Mouse (Mus musculus) B cell, adult 2 months (primary cell): Measurements from ENCODE around the gene Rab27a.

Source experiments
- DNase-seq, 2 experiments: peaks; one replicate each; pipeline ENCODE4 v3.0.0; 2022

Rab27a gene

DNA sequence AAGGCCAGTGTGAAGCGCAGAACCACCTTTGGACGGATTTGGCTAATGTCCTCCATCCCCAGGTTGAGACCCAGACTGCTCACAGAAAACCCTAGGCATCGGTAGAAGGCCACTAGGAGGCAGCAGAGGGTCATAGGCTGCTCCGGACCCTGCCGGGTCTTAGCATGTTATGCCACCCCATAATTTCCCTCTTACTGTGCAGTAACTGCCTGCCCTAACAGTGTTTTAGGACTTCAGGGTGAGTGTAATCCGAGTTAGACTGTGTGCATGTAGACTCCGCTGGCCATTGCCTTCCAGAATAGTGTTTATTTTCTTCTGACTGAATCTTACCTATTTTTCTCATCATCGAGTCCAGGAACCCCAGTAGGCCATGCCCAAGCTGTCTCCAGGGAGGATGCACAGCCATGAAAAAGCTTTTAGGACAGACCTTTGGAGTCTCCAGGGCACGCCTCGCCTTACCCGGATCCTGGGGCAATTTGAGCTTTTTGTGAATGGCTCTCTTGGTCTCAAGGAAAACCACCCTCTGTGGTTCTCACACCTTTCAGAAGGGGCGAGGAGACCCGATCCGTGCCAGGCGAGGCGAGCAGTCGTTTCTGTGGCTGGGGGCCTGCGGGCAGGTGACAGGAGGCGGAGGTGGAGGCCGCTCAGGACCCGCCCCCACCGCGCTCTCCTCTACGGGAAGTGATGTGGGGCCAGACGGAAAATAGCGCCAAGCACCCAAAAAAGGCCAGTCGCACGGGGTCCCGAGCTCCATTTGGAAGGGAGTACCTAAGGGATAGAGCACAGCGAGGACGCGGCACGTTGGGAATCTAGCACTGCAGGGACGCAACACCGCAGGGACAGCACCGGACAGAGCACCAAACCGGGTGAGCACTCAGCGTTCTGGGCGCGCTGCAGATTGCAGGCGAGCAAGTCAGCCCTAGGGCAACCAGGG, at the start of gene Rab27a:
TSS of gene Rab27a (plus strand) at position 709 of the 934 bp plus-strand sequence.
- DNase-seq = peak; percentile 91

DNA sequence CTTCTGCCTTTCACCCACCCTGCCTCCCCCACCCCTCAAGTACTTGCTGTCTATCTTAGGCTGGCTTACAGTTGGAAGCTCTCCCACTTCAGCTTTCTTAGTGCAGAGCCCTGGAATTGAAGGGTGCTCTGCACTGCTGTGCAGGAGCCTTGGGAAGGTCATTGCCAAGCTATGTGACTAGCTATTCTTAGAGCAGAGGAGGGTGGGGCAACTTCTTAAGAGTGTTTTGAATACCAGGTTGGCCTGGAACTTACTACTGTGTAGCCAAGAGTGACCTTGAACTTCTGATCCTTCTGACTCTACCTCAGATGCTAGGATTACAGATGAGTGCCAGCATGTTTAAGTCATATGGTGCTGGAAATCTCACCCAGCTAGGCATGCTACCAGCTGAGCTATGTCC, 48.5 kb upstream of the Rab27a start:
- DNase-seq = no peak

DNA sequence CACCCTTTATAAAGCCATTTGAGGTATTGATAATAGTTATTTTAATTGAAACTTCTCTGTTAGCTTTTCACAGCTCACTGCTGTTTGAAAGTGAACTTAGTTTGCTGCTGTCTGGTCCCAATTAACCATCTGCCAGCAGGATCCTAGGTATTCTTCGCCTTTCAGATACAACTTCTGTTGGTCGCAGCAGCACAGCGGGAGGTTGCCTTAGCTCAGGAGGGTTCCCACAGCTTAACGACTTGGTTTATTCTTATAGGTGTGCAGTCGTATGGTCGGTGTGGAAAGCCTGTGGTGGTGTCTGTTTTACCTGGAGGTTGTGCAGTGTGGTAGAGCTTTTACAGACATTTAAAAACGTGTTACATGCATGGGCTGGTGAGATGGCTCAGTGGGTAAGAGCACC, 47.8 kb upstream of the Rab27a start:
- no peak for DNase-seq

DNA sequence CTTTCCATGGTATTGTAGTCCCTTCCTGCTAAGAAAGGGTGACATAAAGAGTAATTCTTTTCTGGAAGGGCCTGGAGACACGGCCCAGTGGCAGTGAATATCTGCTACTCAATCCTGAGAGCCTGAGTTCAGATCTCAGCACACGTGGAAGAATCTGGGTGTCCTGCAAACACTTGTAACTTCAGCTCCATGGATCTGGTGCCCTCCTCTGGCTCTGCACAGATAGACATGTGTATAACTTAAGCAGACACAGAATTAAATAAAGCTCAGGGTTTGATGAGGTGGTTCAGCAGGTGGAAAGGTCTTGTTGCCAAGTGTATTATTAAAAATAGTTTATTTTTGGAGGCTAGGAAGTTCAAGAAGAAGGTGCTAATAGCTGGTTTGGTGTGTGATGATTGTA, 44.2 kb upstream of the Rab27a start:
- DNase-seq = no peak

DNA sequence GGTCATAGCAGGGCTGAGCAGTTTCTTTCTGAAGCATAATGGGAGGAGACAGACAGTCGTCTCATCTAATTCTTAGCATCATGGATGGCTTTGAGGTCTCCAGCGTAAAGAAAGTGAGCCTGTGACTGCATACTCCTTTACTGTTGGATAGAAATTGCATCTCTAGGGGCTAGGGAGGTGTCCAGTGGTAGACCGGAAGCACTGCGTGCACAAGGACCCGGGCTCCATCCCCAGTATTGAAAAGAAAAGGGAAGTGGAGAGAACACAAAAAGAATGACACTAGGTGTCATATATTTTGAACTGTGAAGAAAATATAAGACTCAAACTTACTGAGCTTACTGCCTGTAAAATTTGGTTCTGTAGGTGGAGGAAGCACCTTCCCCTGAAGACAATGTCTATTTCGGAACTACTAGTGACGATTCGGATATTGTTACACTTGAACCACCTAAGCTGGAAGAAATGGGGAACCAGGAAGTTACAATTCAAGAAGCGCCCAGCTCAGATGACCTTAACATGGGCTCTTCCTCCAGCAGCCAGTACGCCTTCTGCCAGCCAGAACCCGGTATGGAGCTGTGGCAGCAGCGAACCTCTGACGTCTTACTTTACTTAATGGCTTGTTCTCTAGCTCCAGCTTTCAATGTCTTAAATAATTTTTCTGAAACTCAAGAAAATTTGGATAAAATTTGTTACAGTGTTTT, 43.2 kb upstream of the Rab27a start:
- no peak for DNase-seq

DNA sequence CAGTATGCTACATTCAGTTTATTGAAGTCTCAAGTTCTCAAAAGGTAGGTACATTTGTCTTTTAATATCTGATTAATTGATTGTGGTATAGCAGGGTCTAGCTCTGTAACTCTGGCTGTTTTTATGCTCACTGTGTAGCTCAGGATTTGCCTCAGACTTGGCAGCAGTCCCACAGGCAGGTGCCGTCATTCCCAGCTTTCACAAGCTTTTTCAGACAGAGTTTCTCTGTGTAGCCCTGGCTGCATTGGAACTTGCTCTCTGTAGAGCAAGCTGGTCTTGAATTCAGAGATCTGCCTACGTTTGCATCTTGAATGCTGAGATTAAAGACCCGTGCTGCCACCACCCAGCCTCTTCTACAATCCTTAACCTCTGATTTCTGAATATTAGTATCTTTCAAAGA, 42.5 kb upstream of the Rab27a start:
- DNase-seq = no peak

DNA sequence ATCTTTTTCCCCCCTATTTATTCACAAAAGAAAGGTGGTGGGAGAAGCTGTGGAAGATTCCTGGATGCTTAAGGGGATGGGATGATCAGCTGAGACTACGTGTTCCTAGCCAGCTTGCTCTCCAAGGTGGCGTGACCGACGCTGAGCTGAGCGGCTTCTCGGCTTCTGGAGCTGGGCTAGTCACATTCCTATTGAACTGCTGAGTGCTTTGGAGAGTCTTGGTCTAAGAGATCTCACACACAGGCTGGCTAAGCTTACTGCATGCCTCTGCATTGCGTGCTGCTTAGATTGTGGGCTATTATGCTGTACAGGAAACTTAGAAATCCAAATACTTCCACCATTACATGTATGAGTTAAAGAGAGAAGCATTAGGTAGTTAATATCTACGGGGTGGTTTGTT, 40.6 kb upstream of the Rab27a start:
- DNase-seq = no peak

DNA sequence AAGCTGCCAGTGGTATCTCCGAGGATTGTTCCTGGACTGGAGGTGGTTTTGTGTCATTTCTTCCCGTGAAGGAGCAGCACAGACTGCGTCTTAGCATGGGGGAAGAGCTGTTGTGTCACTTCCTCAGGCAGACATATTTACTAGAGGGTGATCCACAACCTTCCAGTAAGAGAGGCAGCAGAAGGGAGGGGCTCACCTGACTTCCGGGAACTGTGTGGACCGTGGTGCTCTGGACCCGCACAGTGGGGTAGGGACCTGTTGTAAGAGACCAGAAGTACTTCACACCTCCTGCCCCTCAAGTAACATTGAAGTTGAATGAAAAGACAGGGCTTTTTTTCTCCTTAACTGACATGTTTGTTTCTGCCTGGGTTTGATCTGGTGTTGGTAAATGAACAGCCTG, 39.5 kb upstream of the Rab27a start:
- no peak for DNase-seq

DNA sequence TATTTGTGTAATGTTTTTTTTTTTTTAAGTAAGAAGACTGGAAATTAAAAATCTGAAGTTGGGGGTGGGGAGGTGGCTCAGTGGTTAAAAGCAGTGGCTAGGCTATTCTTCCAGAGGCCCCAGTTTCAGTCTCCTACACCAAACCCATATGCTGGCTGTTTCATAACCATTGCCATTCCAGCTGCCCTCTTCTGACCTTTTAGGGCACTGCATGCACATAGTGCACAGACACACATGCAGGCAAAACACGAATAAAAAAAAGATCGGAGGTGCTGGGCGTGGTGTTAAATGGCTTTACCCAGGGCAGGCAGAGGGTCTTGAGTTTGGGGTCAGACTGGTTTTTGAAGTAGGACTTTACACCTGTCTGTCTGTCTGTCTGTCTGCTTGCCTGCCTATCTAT, 38.5 kb upstream of the Rab27a start:
- peak in 1 of 2 experiments; percentile 11 for DNase-seq

DNA sequence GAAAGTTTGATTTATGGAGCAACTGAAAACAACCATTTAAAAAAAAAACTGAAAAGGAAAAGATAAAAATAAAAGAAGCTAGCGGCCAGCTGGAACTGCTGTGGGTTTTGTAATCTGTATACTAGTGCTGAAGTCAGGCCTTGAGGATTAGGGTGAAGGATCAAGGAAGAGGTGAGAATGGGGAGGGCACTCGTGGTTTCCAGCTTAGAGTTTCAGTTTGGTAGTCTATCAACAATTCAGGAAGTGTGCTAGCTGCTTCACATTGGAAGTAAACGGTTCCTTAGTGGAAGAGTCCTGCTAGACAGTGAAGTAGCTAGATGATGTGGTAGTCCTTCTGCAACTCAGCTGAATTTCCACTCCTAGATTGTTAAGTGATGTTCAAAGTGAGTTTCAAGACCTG, 36.3 kb upstream of the Rab27a start:
- DNase-seq = no peak

DNA sequence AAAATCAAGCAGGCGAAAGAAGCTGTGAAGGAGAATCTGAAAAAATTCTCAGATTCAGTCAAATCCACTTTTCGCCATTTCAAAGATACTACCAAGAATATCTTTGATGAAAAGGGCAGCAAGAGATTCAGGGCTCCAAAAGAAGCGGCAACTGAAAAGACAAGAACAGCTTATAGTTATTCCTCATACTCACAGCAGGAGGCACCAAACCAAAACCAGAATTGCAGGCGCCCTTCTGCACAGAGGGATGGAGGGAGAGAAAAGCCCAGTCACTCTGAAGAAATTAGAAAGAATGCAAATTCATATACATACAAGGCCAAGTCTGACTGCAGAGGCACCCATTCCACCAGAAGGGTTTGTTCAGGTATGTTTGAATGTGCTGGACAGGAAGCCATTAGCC, 32.0 kb upstream of the Rab27a start:
- no peak for DNase-seq

DNA sequence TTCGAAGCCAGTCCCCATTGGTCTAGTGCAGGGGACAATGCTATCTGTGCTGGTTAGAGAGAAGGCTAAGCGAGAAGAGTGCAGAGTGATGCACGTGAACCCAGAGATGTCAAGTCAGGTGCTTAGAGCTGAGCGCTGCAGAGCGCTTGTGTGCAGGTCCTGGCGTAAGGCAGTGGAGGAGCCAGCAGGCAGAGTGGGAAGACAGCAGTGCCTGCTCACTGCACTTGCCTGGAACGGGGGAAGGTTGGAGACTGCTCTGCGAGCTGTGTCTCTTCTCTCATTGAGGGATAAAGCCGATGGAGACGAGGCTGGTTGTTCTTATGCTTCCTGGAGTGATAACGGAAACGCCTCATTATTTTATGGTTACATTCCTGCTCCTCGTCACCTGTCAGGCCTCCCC, 29.9 kb upstream of the Rab27a start:
- no peak for DNase-seq

DNA sequence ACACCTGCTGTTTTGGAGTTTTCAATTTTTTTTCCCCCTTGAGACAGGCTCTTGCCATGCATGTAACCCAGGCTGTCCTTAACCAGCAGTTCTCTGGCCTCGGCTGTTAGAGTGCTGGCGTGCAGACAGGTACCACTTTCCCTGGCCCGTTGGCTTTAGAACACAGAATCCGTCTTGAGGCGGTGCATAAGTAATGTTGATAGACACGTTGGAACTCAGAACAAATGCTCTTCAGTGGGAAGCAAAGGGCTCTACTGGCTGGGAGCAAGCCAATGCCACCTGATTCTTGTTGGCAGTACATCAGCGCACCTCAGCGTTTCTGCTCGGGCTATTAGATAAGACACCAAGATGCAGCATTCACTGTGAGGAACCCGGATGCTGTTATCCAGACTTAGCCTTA, 24.8 kb upstream of the Rab27a start:
- DNase-seq = no peak

DNA sequence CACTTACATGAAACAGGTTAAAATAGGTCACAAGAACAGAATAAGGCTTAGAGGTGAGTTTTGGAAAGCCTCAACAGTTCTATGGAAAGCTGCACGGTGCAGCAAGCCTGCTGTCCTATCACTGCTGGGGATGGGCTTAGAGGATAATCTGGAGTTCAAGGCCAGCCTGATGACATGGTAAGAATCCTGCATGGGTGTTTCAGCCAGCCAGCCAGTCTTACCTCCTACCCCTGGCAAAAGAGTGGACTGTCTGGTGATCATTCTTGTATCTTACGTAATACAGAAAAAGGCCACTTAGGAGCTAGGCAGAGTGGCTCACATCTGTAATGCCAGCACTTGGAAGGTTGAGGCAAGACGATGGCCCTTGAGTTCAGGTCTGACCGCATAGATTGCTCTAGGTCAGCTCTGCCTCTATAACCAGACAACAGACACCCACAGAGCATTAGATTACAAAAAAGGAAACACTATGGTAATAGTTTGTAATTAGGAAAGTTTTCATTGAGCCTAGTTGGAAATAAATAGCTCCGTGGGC, 24.0 kb upstream of the Rab27a start:
- DNase-seq = no peak

DNA sequence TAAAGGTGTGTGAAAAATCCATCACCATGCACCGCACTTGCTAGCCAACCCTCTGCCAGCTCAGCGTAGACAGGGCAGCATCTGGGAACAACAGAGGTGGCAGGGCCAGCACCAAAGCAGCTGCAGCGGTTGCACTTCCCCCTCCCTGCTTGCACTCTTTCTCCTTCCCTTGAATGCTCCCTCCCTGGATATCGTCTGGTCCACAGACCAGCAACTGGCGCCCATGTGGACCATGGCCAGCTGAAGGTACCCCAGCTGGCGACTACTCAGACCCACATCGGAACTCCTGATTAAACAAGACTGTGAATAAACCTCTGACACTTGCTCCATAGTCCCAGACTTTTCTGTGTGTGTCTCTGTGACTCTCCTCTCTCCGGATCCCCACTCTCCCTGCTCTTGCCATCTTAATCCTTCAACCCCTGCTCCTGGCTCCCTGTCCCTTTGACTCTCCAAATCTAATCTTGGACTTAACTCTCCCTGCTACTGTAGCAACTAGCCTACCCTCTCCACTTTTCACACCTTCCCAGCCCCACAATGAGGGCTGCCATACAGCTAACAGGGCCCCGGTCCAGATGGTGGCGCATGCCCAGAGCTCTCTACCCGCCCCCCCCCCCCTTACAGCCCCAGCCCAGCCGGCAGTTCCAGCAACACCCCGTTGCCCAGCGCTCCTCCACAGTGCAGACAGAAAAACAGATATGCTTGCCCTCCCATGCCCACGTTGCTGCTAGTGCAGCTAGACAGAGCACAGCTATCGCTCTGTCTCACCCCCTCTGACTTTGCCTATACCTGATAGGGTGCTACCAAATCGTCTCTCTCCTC, 18.6 kb upstream of the Rab27a start:
- no peak for DNase-seq

DNA sequence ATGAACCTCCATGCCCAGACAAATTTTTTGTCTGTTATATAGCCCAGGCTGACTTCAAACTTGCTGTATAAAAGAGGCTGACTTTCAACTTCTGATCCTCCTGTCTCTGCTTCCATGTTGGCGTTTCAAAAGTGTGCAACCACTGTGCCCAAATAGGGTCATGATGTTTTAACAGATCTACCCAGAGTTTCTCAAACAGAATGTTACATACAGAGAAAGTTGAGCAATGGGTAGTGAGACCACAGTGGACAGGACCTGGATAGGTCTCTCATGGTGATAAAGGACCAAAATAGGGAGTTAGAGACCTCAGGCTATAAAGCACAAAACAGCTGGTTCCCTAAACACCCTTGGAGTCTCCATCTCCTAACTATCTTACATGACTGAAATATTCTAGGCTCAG, 14.2 kb upstream of the Rab27a start:
- DNase-seq = no peak

DNA sequence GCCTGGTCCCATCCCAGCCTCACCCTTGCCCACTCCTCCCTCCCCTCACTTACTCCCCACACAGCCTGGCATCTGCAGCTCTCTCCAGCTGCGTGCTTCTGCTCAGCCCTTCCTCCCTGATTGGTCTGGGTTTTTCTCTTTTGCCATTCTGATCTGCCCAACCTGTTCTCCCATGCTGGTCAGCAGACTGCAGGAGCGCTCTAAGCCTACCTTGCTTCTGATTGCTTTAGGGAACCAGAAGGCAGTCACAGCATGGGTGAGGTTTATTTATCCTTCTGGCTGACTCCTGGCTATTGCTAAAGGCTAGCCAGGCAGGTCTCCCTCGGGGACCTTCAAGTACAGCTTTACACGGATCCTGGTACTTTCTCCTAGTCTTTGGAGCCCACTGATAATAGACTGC, 13.2 kb upstream of the Rab27a start:
- DNase-seq = no peak

DNA sequence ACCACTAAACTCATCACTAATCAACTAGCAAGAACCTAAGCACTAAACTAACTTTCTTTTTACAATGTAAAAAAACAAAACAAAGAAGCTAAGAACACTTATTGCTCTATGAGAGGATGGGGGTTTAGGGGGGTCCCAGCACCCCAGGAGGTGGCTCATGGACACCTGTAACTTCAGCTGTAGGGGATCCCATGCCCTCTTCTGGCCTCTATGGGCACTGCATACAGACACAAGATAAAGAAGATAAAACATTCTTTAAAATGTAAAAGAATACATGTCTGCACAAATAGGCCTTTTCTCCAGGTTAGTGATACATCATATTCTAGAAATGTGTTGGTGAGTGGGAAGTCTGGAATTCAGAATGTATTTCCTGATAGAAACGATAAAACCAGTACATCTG, 11.2 kb upstream of the Rab27a start:
- no peak for DNase-seq

DNA sequence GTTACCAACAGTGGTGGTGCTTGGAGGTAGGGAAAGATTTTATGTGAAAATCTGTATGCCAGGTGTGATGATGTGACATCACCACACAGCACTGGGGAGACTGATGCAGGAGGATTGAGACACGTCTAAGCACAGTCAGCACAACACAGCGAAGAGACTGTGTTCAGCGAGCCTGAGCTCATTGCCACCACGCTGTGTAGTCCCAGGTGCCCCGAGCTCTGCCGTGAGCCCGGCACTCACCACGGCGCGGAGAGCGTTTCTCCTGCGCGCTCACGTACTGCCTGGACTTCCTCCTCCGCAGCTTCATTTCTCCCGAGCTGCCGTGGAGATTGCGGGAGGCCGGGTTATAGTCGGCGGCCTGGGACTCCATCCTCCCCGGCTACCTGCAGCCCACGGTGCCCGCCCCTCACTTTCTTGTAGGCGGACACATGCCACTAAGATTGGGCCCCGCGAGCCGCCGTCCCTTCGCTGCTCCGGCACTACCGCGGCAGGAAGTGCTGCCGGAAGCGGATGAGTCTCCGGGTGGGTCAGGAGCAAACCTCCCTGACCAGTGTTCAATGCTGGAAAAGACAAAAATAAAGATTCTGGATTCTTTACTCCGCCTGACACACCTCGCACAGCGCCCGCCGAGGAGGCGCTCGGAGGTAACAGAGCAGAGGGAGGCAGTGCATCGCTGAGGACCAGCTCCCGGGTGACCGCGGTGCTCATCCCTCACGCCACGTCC, 5.3 kb upstream of the Rab27a start:
- DNase-seq = peak; percentile 88 to 89

DNA sequence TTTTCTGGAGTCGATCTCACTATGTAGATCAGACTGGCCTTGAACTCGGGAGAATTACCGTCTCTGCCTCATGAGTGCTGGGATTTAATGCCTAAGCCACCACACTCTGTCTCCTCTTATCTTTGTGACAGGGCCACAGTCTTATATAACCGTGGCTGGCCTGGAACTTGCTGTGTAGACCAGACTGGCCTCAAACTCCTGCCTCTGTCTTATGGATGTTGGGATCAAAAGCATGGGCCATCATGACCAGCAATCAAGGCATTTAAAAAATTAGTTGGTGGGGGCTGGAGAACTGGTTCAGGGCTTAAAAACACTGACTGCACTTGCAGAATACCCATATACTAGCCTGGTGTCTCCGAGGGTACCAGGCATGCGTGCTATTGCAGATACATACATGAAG, 4.6 kb upstream of the Rab27a start, which contains the start of gene Pigb:
TSS of gene Pigb (minus strand) at position 299 of the 400 bp plus-strand sequence.
- DNase-seq = no peak

DNA sequence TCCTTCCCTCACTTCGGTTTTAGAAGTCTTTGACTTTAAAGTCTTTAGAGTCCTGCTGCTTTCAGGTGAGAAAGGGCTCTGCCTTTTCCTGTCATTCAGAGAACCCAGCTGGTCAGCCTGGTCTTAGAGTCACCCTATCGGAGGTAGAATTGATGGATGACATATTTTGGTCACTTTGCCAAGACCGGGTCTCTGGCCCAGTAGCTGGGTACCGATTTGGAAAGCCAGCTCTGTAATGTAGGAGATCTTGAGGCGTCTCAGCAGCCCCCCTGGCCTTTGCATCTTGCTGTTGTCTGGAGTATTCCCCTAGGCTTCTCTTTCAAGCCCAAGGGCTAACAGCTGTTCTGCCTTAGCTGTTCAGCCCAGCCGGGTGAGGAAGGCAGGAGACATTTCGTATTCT, 550 bp downstream of the Rab27a start:
- DNase-seq = peak; percentile 3 to 16

DNA sequence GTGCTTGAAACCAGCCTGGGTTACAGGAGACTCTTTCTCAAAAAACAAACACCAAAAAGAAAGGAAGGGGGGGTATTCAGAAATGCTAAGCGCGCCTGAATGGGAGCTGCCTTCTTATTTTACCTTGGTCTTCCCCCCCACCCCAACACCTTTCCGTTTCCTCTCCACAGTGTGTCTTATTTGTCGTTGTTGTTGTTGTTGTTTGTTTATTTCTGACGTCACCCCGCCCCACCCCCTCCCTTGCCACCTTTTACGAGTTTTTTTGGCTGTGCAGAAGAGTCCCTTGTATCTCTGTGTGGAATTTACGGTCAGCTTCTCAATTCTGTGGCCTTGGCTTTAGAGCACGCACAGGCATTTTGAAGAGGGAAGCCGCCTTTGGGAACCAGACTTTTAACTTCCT, 1.1 kb downstream of the Rab27a start:
- DNase-seq = no peak
